Mouse (Mus musculus): ENCODE results near the gene 9430007A20Rik. TPM values are rescaled to one million over a fixed set of nuclear protein-coding genes. Genes with fewer than 3 reads are reported as not detected.

Gene 9430007A20Rik
- polyA plus RNA-seq, 1 experiment from 2014 or later: not detected

GRCm38 (mm10) chr4:144567752-144568151 lies 48.1 kb downstream of the 9430007A20Rik start:
- Histone ChIP-seq H3K27ac (ENCODE audit: low read depth, low read length) (no peak overlapping the region), H3K9me3 (ENCODE audit: control insufficient read depth, low read length) (0 out of 2 replicates have a peak, but pooled peaks cover 2% of the 10 kb centered on the region), H3K36me3 (ENCODE audit: control insufficient read depth, insufficient read depth, low read length) (no peaks in the 10 kb centered on the region), H3K27me3 (ENCODE audit: control insufficient read depth, insufficient read depth, low read length) (no peaks in the 10 kb centered on the region), H3K4me2 (ENCODE audit: low read depth) (no peak overlapping the region), H3K9ac (ENCODE audit: low read length) (no peak overlapping the region), H3K4me1 (ENCODE audit: control insufficient read depth, insufficient read depth, low read length) (no peaks in the 10 kb centered on the region), H3K4me3 (ENCODE audit: low read depth, low read length) (no peak overlapping the region)
- ATAC-seq (ENCODE audit: insufficient read depth, low FRiP score, low TSS enrichment) (no peak), DNase-seq (ENCODE audit: low spot score) (no peak)

Other genes starting within 250 kb of the 9430007A20Rik start
- not detected in 2 replicates for gene Pramel5, start 239.3 kb upstream of the 9430007A20Rik start, polyA plus RNA-seq (2014; fragmentation: Nextera tagmentation; extraction: Ambion mirVana)
- gene Gm13128, start 189.6 kb upstream of the 9430007A20Rik start, polyA plus RNA-seq (2014; fragmentation: Nextera tagmentation; extraction: Ambion mirVana): not detected in 2 replicates
- not detected in 2 replicates for gene Gm13119, start 161.9 kb upstream of the 9430007A20Rik start, polyA plus RNA-seq (2014; fragmentation: Nextera tagmentation; extraction: Ambion mirVana)
- not detected in 2 replicates for gene Pramef20, start 141.9 kb upstream of the 9430007A20Rik start, polyA plus RNA-seq (2014; fragmentation: Nextera tagmentation; extraction: Ambion mirVana)
- gene Pramef12, start 111.4 kb upstream of the 9430007A20Rik start, polyA plus RNA-seq (2014; fragmentation: Nextera tagmentation; extraction: Ambion mirVana): not detected in 2 replicates
- gene 1700012P22Rik, start 81.0 kb upstream of the 9430007A20Rik start, polyA plus RNA-seq (2014; fragmentation: Nextera tagmentation; extraction: Ambion mirVana): not detected in 2 replicates
- gene Gm9944, start 66.5 kb upstream of the 9430007A20Rik start, polyA plus RNA-seq (2014; fragmentation: Nextera tagmentation; extraction: Ambion mirVana): not detected in 2 replicates
- not detected in 2 replicates for gene Aadacl3, start 56.1 kb upstream of the 9430007A20Rik start, polyA plus RNA-seq (2014; fragmentation: Nextera tagmentation; extraction: Ambion mirVana)
- gene Gm13124, start 45.3 kb downstream of the 9430007A20Rik start, polyA plus RNA-seq (2014; fragmentation: Nextera tagmentation; extraction: Ambion mirVana): not detected in 2 replicates
- not detected in 2 replicates for gene Aadacl4, start 93.9 kb downstream of the 9430007A20Rik start, polyA plus RNA-seq (2014; fragmentation: Nextera tagmentation; extraction: Ambion mirVana)
- not detected in 2 replicates for gene Gm436, start 166.5 kb downstream of the 9430007A20Rik start, polyA plus RNA-seq (2014; fragmentation: Nextera tagmentation; extraction: Ambion mirVana)
- not detected in 2 replicates for gene Gm13178, start 201.6 kb downstream of the 9430007A20Rik start, polyA plus RNA-seq (2014; fragmentation: Nextera tagmentation; extraction: Ambion mirVana)

Data from neural tube, embryonic 11.5 days (tissue).